Mouse (Mus musculus): ENCODE data around the gene Tnip1. TPM values are rescaled to one million over a fixed set of nuclear protein-coding genes. Genes with fewer than 3 reads are reported as not detected.
"Not testable (repeated sequence)": the region's sequence is repeated elsewhere in the genome, so short reads cannot be mapped to it uniquely, and the experiment has no call there.

The Tnip1 gene
- polyA plus RNA-seq, 1 experiment from 2014 or later = 14.8 TPM

DNA sequence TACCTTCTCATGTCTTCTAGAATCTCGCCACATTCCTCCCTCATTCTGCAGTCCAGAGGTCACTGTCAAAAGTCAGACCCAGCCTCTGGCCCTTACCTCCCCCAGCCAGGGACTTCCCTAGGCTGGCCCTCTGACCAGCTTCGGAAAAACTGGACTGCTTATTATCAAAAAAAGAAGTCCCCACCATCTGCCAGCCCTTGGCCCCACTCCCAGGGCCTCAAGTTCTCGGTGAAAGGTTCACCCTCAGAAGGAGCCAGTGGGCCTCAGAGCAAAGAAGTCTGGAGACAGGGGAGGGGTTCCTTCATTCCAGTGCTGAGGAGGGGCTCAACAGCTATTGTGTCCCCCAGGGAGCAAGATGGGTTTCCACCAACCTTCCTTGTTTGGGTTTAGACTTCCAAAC is 796 bp downstream of the Tnip1 start:
- H3K9ac ChIP-seq (ENCODE audit: low read depth, low read length) = no peak overlapping the region
- no peaks in the 10 kb centered on the region for H3K27me3 ChIP-seq (ENCODE audit: control insufficient read depth, insufficient read depth, low read length)
- H3K9me3 ChIP-seq (ENCODE audit: control insufficient read depth, low read length) = no peaks in the 10 kb centered on the region
- ATAC-seq (ENCODE audit: low FRiP score, low TSS enrichment) = no peak
- H3K36me3 ChIP-seq (ENCODE audit: control insufficient read depth, insufficient read depth, low read length) = no peaks in the 10 kb centered on the region
- no peak overlapping the region for H3K27ac ChIP-seq (ENCODE audit: low read depth, low read length)
- no peak overlapping the region for H3K4me2 ChIP-seq (replicated peaks; ENCODE audit: low read depth, low read length)
- no peak overlapping the region for H3K4me3 ChIP-seq (ENCODE audit: low read length)
- 0 out of 2 replicates have a peak, but pooled peaks cover 5% of the 10 kb centered on the region for H3K4me1 ChIP-seq (ENCODE audit: control insufficient read depth, insufficient read depth, low read length)
- 70% methylated on average over 3 of the region's 3 CpGs for WGBS

DNA sequence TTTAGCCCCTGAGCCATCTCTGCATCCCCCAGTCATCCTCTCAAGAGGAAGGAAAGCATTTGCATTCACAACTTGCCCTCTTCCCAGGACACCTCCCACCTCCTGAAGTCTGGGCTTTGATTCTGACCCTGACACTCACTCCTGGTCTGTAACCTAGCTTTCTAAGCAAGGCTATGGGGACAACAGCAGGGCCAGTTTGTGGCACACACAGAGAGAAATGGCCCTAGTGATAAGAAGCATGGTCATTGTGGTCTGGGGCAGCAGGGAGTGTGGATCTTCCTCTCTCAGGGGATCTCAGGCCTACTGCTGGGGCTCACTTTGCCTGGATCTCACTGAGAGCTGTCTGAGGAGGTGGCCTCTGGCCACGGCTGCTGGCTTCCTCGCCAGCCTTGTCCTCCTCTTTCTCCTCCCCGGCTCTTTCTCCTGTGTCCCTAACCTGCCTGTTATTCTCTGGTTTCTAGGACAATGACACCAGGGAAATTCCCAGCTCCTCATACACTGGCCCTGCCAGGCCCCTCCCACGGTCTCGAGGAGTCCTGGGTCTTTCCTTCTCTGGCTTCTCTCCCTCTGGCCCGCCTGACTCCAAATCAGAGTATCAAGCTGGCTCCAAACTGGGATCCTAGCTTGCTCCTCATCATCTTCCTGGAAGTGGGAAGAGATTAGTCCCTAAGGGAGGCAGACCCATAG is 1.4 kb downstream of the Tnip1 start:
- H3K4me2 ChIP-seq (replicated peaks; ENCODE audit: low read depth, low read length) = no peak overlapping the region
- no peaks in the 10 kb centered on the region for H3K36me3 ChIP-seq (ENCODE audit: control insufficient read depth, insufficient read depth, low read length)
- H3K9ac ChIP-seq (ENCODE audit: low read depth, low read length) = no peak overlapping the region
- 77% methylated on average over 6 of the region's 6 CpGs for WGBS
- ATAC-seq (ENCODE audit: low FRiP score, low TSS enrichment) = no peak
- H3K27ac ChIP-seq (ENCODE audit: low read depth, low read length) = no peak overlapping the region
- H3K4me1 ChIP-seq (ENCODE audit: control insufficient read depth, insufficient read depth, low read length) = 0 out of 2 replicates have a peak, but pooled peaks cover 5% of the 10 kb centered on the region
- H3K27me3 ChIP-seq (ENCODE audit: control insufficient read depth, insufficient read depth, low read length) = no peaks in the 10 kb centered on the region
- H3K4me3 ChIP-seq (ENCODE audit: low read length) = no peak overlapping the region
- H3K9me3 ChIP-seq (ENCODE audit: control insufficient read depth, low read length) = no peaks in the 10 kb centered on the region

GRCm38 (mm10) chr11:54960251-54960650 is 2.5 kb downstream of the Tnip1 start:
- Histone ChIP-seq H3K36me3 (ENCODE audit: control insufficient read depth, insufficient read depth, low read length) (no peaks in the 10 kb centered on the region), H3K4me3 (ENCODE audit: low read length) (no peak overlapping the region), H3K9me3 (ENCODE audit: control insufficient read depth, low read length) (no peaks in the 10 kb centered on the region), H3K4me1 (ENCODE audit: control insufficient read depth, insufficient read depth, low read length) (0 out of 2 replicates have a peak, but pooled peaks cover 5% of the 10 kb centered on the region), H3K27ac (ENCODE audit: low read depth, low read length) (no peak overlapping the region), H3K9ac (ENCODE audit: low read depth, low read length) (no peak overlapping the region), H3K27me3 (ENCODE audit: control insufficient read depth, insufficient read depth, low read length) (no peaks in the 10 kb centered on the region), H3K4me2 (replicated peaks; ENCODE audit: low read depth, low read length) (no peak overlapping the region)
- no peak for ATAC-seq (ENCODE audit: low FRiP score, low TSS enrichment)
- 86% methylated on average over 6 of the region's 6 CpGs for WGBS

DNA sequence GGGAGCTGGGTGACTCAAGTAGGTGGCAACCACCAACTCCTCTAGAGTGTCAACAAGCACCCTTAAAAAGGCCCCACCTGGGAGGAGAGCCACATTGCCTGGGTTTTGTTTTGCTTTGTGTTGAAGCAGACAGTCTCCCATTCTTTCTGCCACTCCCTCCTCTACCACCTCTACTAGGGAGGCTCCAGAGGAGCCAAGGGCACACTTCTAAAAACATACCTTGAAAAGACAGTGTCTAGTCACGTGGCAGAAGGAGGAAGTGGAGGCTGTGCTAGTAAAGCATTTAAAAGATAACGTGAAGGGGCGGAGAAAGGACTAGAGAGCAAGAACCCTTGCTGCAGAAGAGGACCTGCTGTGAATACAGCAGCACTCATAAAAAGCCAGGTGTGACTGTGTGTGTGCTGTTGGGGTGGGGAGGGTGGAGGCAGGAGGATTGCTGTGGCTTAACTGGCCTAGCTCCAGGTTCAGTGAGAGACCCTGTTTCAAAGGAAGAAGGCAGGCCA is 4.1 kb downstream of the Tnip1 start:
- Histone ChIP-seq H3K27ac (ENCODE audit: low read depth, low read length) (no peak overlapping the region), H3K9ac (ENCODE audit: low read depth, low read length) (no peak overlapping the region), H3K4me2 (replicated peaks; ENCODE audit: low read depth, low read length) (no peak overlapping the region), H3K4me1 (ENCODE audit: control insufficient read depth, insufficient read depth, low read length) (peaks cover 11% of the 10 kb centered on the region; the same call in 1 of the 2 replicates), H3K9me3 (ENCODE audit: control insufficient read depth, low read length) (no peaks in the 10 kb centered on the region), H3K27me3 (ENCODE audit: control insufficient read depth, insufficient read depth, low read length) (no peaks in the 10 kb centered on the region), H3K36me3 (ENCODE audit: control insufficient read depth, insufficient read depth, low read length) (no peaks in the 10 kb centered on the region), H3K4me3 (ENCODE audit: low read length) (no peak overlapping the region)
- ATAC-seq (ENCODE audit: low FRiP score, low TSS enrichment) = no peak
- WGBS = 53% methylated on average over 3 of the region's 3 CpGs

DNA sequence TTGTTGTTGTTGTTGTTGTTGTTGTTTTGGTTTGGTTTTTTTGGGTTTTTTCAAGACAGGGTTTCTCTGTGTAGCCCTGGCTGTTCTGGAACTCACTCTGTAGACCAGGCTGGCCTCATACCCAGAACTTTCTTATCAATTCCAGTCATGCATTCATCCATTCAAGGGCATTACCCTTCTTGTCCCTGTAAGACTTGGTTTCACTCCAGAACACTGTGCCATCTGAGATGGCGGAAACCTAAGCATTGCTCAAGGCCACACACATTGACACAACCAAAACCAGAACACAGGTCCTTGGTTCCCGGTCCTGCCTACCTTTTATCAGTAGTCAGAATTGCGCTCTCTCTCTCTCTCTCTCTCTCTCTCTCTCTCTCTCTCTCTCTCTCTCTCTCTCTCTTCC is 5.0 kb downstream of the Tnip1 start:
- H3K4me3 ChIP-seq (ENCODE audit: low read length); H3K36me3 ChIP-seq (ENCODE audit: control insufficient read depth, insufficient read depth, low read length); H3K9me3 ChIP-seq (ENCODE audit: control insufficient read depth, low read length); H3K27ac ChIP-seq (ENCODE audit: low read depth, low read length); ATAC-seq (ENCODE audit: low FRiP score, low TSS enrichment); H3K27me3 ChIP-seq (ENCODE audit: control insufficient read depth, insufficient read depth, low read length); H3K4me2 ChIP-seq (replicated peaks; ENCODE audit: low read depth, low read length); H3K9ac ChIP-seq (ENCODE audit: low read depth, low read length): not testable (repeated sequence)
- WGBS = 85% methylated on average over 3 of the region's 3 CpGs
- peaks cover 11% of the 10 kb centered on the region; the same call in 1 of the 2 replicates for H3K4me1 ChIP-seq (ENCODE audit: control insufficient read depth, insufficient read depth, low read length)

DNA sequence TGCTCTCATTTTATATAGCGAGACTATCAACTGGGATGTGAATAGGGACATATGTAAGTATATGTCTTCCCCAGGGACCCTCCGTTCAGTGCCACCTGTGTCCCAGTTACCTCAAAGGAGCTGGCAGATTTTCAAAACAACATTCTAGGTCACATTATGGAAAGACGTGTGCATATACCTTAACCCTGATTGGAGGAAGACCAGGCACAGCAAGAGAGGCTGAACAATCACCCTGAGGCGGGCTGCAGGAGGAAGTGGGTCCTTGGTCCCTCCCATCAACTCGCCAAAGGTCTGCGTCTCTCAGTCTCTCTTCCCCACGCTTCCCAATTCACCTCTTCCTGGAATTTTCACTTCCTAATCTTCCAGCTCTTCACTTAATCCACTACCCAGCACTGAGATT is 5.8 kb downstream of the Tnip1 start:
- ATAC-seq (ENCODE audit: low FRiP score, low TSS enrichment) = no peak
- Histone ChIP-seq H3K27ac (ENCODE audit: low read depth, low read length) (no peak overlapping the region), H3K4me3 (ENCODE audit: low read length) (no peak overlapping the region), H3K27me3 (ENCODE audit: control insufficient read depth, insufficient read depth, low read length) (no peaks in the 10 kb centered on the region), H3K9me3 (ENCODE audit: control insufficient read depth, low read length) (no peaks in the 10 kb centered on the region), H3K9ac (ENCODE audit: low read depth, low read length) (no peak overlapping the region), H3K36me3 (ENCODE audit: control insufficient read depth, insufficient read depth, low read length) (no peaks in the 10 kb centered on the region), H3K4me1 (ENCODE audit: control insufficient read depth, insufficient read depth, low read length) (peaks cover 10% of the 10 kb centered on the region; the same call in 1 of the 2 replicates), H3K4me2 (replicated peaks; ENCODE audit: low read depth, low read length) (no peak overlapping the region)
- WGBS = 70% methylated on average over 7 of the region's 7 CpGs

- Histone ChIP-seq H3K4me3 (ENCODE audit: low read length) (peak overlapping the region; percentile 75), H3K27me3 (ENCODE audit: control insufficient read depth, insufficient read depth, low read length) (no peaks in the 10 kb centered on the region), H3K4me2 (replicated peaks; ENCODE audit: low read depth, low read length) (peak overlapping the region; percentile 60), H3K27ac (ENCODE audit: low read depth, low read length) (peak overlapping the region; percentile 60; the same call in 1 of the 2 replicates), H3K4me1 (ENCODE audit: control insufficient read depth, insufficient read depth, low read length) (peaks cover 6% of the 10 kb centered on the region; the same call in 1 of the 2 replicates), H3K9ac (ENCODE audit: low read depth, low read length) (peak overlapping the region; percentile 72), H3K9me3 (ENCODE audit: control insufficient read depth, low read length) (no peaks in the 10 kb centered on the region), H3K36me3 (ENCODE audit: control insufficient read depth, insufficient read depth, low read length) (no peaks in the 10 kb centered on the region)
- WGBS = under 1% methylated on average over 59 of the region's 59 CpGs
- ATAC-seq (ENCODE audit: low FRiP score, low TSS enrichment) = peak; percentile 99
These were observed 6.8 kb downstream of the Tnip1 start for GRCm38 (mm10) chr11:54955735-54956480.

DNA sequence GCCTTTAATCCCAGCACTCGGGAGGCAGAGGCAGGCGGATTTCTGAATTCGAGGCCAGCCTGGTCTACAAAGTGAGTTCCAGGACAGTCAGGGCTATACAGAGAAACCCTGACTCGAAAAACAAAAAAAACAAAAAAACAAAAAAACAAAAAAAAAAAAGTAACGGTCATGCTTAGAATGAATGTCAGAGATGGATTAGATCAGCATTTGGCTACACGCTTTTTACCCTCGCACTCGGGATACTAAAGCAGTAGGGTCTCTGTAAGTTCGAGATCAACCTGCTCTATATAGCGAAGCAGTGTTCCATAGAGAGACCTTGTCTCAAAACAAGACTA is 7.3 kb downstream of the Tnip1 start:
- H3K36me3 ChIP-seq (ENCODE audit: control insufficient read depth, insufficient read depth, low read length); H3K9me3 ChIP-seq (ENCODE audit: control insufficient read depth, low read length): not testable (repeated sequence)

GRCm38 (mm10) chr11:54954716-54955115 is 8.0 kb downstream of the Tnip1 start:
- H3K4me3 ChIP-seq (ENCODE audit: low read length) = no peak overlapping the region
- H3K4me1 ChIP-seq (ENCODE audit: control insufficient read depth, insufficient read depth, low read length) = peaks cover 6% of the 10 kb centered on the region; the same call in 1 of the 2 replicates
- WGBS = 86% methylated on average over 8 of the region's 8 CpGs
- no peak overlapping the region for H3K9ac ChIP-seq (ENCODE audit: low read depth, low read length)
- no peak overlapping the region for H3K4me2 ChIP-seq (replicated peaks; ENCODE audit: low read depth, low read length)
- H3K36me3 ChIP-seq (ENCODE audit: control insufficient read depth, insufficient read depth, low read length) = no peaks in the 10 kb centered on the region
- H3K27ac ChIP-seq (ENCODE audit: low read depth, low read length) = no peak overlapping the region
- no peaks in the 10 kb centered on the region for H3K27me3 ChIP-seq (ENCODE audit: control insufficient read depth, insufficient read depth, low read length)
- ATAC-seq (ENCODE audit: low FRiP score, low TSS enrichment) = no peak
- no peaks in the 10 kb centered on the region for H3K9me3 ChIP-seq (ENCODE audit: control insufficient read depth, low read length)

More for the DNA sequence above, 7.3 kb downstream of the Tnip1 start:
- Histone ChIP-seq H3K9ac (ENCODE audit: low read depth, low read length) (peak overlapping the region; percentile 72), H3K4me2 (replicated peaks; ENCODE audit: low read depth, low read length) (peak overlapping the region; percentile 60), H3K4me3 (ENCODE audit: low read length) (peak overlapping the region; percentile 75)
- H3K27me3 ChIP-seq (ENCODE audit: control insufficient read depth, insufficient read depth, low read length); H3K27ac ChIP-seq (ENCODE audit: low read depth, low read length); H3K4me1 ChIP-seq (ENCODE audit: control insufficient read depth, insufficient read depth, low read length); ATAC-seq (ENCODE audit: low FRiP score, low TSS enrichment): not testable (repeated sequence)
- 48% methylated on average over 10 of the region's 10 CpGs for WGBS
